13 mouse cellular contexts compared by ENCODE assay signal in the genomic region with DNA sequence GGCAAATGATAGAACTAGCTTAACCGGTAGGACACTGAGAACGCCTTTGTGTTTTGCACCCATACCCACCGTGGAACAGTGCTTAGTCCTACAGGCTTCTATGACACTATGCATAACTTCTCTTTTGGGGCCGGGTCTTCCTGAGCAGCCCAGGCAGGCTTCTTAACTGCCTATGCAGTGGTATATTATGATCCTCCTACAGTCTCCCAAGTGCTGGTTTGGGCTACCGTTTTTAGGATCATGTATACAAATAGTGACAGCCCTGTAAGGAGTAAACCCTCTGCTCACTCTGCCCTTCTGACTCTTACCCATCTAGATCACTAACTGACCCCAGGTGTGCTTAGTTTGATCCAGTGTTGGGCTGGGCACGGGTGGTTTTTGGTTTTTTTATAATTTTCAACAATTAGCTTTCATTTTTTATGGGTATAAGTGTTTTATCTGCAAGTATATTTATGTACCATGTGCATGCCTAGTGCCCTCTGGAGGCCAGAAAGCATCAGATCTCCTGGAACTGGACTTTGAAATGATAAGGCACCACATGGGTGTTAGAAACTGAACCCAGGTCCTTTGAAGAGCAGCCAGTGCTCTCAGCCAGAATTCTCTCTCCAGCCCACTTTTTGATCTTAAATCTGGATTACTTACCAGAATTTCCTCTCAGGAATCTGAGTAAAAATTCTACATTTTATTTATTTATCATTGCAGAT. TPM values are rescaled to one million over a fixed set of nuclear protein-coding genes. Genes with fewer than 3 reads are reported as not detected.
DNase-seq lines count a peak whose midpoint lies in the region; ATAC-seq and TF ChIP-seq lines count a peak whose summit lies in the region.
"Had no signal": no experiment of that assay in that cellular context is flagged by ENCODE, and none has a peak within 500 bp of the region (broad histone marks: within the 10 kb centered on the region; RNA-seq: fewer than 3 reads in every experiment).

No protein-coding gene starts in this region.

- H3K79me2 ChIP-seq in CH12.LX (replicated peaks; ENCODE audit: control insufficient read depth, extremely low read depth, insufficient read depth, poor library complexity, severe bottlenecking), result no peaks in the 10 kb centered on the region

- no peaks in the 10 kb centered on the region for H3K27me3 ChIP-seq in intestine, postnatal 0 days (replicated peaks; ENCODE audit: control insufficient read depth, insufficient read depth, low read length)
- H3K27me3 ChIP-seq in intestine, embryonic 15.5 days (replicated peaks), result no peaks in the 10 kb centered on the region
- H3K27me3 ChIP-seq in midbrain, embryonic 11.5 days (ENCODE audit: control insufficient read depth, insufficient read depth, low read length), result no peaks in the 10 kb centered on the region
- no peaks in the 10 kb centered on the region for H3K27me3 ChIP-seq in midbrain, embryonic 13.5 days
- H3K27me3 ChIP-seq in CH12.LX (replicated peaks), result no peaks in the 10 kb centered on the region

- no peak for TF ChIP-seq POLR2A in CH12.LX (IDR thresholded peaks at IDR 0.05; ENCODE audit: low read depth, low read length)

- no peaks in the 10 kb centered on the region for H3K9me3 ChIP-seq in intestine, postnatal 0 days (ENCODE audit: control insufficient read depth)
- no peaks in the 10 kb centered on the region for H3K9me3 ChIP-seq in intestine, embryonic 15.5 days
- H3K9me3 ChIP-seq in midbrain, embryonic 11.5 days (ENCODE audit: control insufficient read depth, low read length), result no peaks in the 10 kb centered on the region
- H3K9me3 ChIP-seq in midbrain, embryonic 13.5 days, result no peaks in the 10 kb centered on the region
- no peaks in the 10 kb centered on the region for H3K9me3 ChIP-seq in CH12.LX (replicated peaks; ENCODE audit: low read length)
- H3K9me3 ChIP-seq: forebrain, embryonic 10.5 days had no signal

- H3K4me3 ChIP-seq in intestine, postnatal 0 days (ENCODE audit: low read depth, low read length), result no peak overlapping the region
- H3K4me3 ChIP-seq in intestine, embryonic 15.5 days (replicated peaks), result no peak overlapping the region
- no peak overlapping the region for H3K4me3 ChIP-seq in midbrain, embryonic 11.5 days (ENCODE audit: low read depth, low read length)
- H3K4me3 ChIP-seq in midbrain, embryonic 13.5 days (replicated peaks), result no peak overlapping the region
- no peak overlapping the region for H3K4me3 ChIP-seq in CH12.LX (replicated peaks in 1 of 3; ENCODE audit: low read depth in 2 of 3, low read length in 2 of 3, poor library complexity in 1 of 3)
- H3K4me3 ChIP-seq: forebrain, embryonic 10.5 days had no signal

- TF ChIP-seq RAD21 in CH12.LX (IDR thresholded peaks at IDR 0.05; ENCODE audit: low read depth, low read length), result no peak; the same call in none of the 2 replicates

- no peak for ATAC-seq in intestine, postnatal 0 days
- ATAC-seq in intestine, embryonic 15.5 days, result no peak
- ATAC-seq in midbrain, embryonic 11.5 days (ENCODE audit: low FRiP score), result no peak
- ATAC-seq in midbrain, embryonic 13.5 days, result no peak
- ATAC-seq: activated CD4-positive, CD25-positive, alpha-beta regulatory T cell, adult 4 months had no signal

- no peak for TF ChIP-seq EP300 in CH12.LX (IDR thresholded peaks at IDR 0.05; ENCODE audit: low read length)

- no peak overlapping the region for H3K27ac ChIP-seq in intestine, postnatal 0 days (ENCODE audit: low read depth, low read length)
- no peak overlapping the region for H3K27ac ChIP-seq in intestine, embryonic 15.5 days
- no peak overlapping the region for H3K27ac ChIP-seq in midbrain, embryonic 11.5 days (ENCODE audit: low read depth, low read length)
- no peak overlapping the region for H3K27ac ChIP-seq in midbrain, embryonic 13.5 days
- no peak overlapping the region for H3K27ac ChIP-seq in CH12.LX (ENCODE audit: insufficient read depth, low read depth)
- H3K27ac ChIP-seq: forebrain, embryonic 10.5 days had no signal

- peak; percentile 81 for DNase-seq in midbrain, embryonic 11.5 days (ENCODE audit: low spot score, missing footprints)
- no peak for DNase-seq in CH12.LX (ENCODE audit: extremely low read depth)
- DNase-seq in naive thymus-derived CD4-positive, alpha-beta T cell, adult 2 months (ENCODE audit: low read depth), result peak; percentile 60
- DNase-seq in adrenal gland, postnatal 4 days (ENCODE audit: low spot score in 2 of 2), result no peak
- DNase-seq: cerebellum, adult 2 months; gastrocnemius, postnatal 10 days; heart, postnatal 14 days; right cerebral cortex, postnatal 4 days had no signal

- 88% methylated on average over 6 of the region's 6 CpGs for WGBS in intestine, postnatal 0 days
- 91% methylated on average over 6 of the region's 6 CpGs for WGBS in intestine, embryonic 15.5 days
- WGBS in midbrain, embryonic 11.5 days, result 93% methylated on average over 6 of the region's 6 CpGs
- WGBS in midbrain, embryonic 13.5 days, result 95% methylated on average over 6 of the region's 6 CpGs

- H3K4me2 ChIP-seq in intestine, postnatal 0 days (replicated peaks; ENCODE audit: low read depth), result no peak overlapping the region
- no peak overlapping the region for H3K4me2 ChIP-seq in intestine, embryonic 15.5 days (replicated peaks)
- H3K4me2 ChIP-seq in midbrain, embryonic 11.5 days, result no peak overlapping the region
- H3K4me2 ChIP-seq in midbrain, embryonic 13.5 days (replicated peaks), result no peak overlapping the region
- H3K4me2 ChIP-seq in CH12.LX (ENCODE audit: insufficient read depth, low read depth, poor library complexity, severe bottlenecking), result no peak overlapping the region

- no peak overlapping the region for H3K9ac ChIP-seq in intestine, postnatal 0 days (ENCODE audit: low read depth, low read length)
- no peak overlapping the region for H3K9ac ChIP-seq in intestine, embryonic 15.5 days
- H3K9ac ChIP-seq in midbrain, embryonic 11.5 days (ENCODE audit: low read length), result no peak overlapping the region
- no peak overlapping the region for H3K9ac ChIP-seq in midbrain, embryonic 13.5 days (replicated peaks)
- H3K9ac ChIP-seq in CH12.LX (ENCODE audit: insufficient read depth, low read depth), result no peak overlapping the region

- peaks cover 28% of the 10 kb centered on the region for H3K36me3 ChIP-seq in intestine, postnatal 0 days (ENCODE audit: control insufficient read depth, insufficient read depth)
- H3K36me3 ChIP-seq in intestine, embryonic 15.5 days, result 0 out of 2 replicates have a peak, but pooled peaks cover 2% of the 10 kb centered on the region
- no peaks in the 10 kb centered on the region for H3K36me3 ChIP-seq in midbrain, embryonic 11.5 days (ENCODE audit: control insufficient read depth, insufficient read depth, low read length)
- peaks cover 42% of the 10 kb centered on the region for H3K36me3 ChIP-seq in midbrain, embryonic 13.5 days
- H3K36me3 ChIP-seq in CH12.LX (replicated peaks in 1 of 2; ENCODE audit: control insufficient read depth in 1 of 2, insufficient read depth in 1 of 2, low read length in 1 of 2), result peaks cover 14 to 45% of the 10 kb centered on the region in 2 experiments

- peak; percentile 61 for TF ChIP-seq CTCF in intestine, postnatal 0 days (IDR thresholded peaks at IDR 0.05; ENCODE audit: low read depth)
- TF ChIP-seq CTCF in CH12.LX (conservative IDR thresholded peaks at IDR 0.05 in 1 of 2, IDR thresholded peaks at IDR 0.05 in 1 of 2; ENCODE audit: low read depth in 2 of 2, low read length in 2 of 2), result peak in 1 of 2 experiments; percentile 44; a peak in 2 of 4 replicates

- dilution Hi-C loops in CH12.LX (cut with MboI; ENCODE audit: extremely low pct_ligation_motif_present, extremely low pct_unique_long_range_greater_than_20kb, low sequenced_read_pairs), result no loop called here

- in situ Hi-C loops in CH12.LX (cut with MboI; ENCODE audit: low pct_ligation_motif_present, low pct_unique_long_range_greater_than_20kb, low sequenced_read_pairs), result no loop called here

- H3K4me1 ChIP-seq in intestine, postnatal 0 days (replicated peaks; ENCODE audit: control insufficient read depth, insufficient read depth, low read length), result no peaks in the 10 kb centered on the region
- H3K4me1 ChIP-seq in intestine, embryonic 15.5 days (replicated peaks), result no peaks in the 10 kb centered on the region
- no peaks in the 10 kb centered on the region for H3K4me1 ChIP-seq in midbrain, embryonic 11.5 days (ENCODE audit: control insufficient read depth, insufficient read depth, low read length)
- H3K4me1 ChIP-seq in midbrain, embryonic 13.5 days (replicated peaks), result no peaks in the 10 kb centered on the region
- peaks cover 0 to 8% of the 10 kb centered on the region in 2 experiments; a peak in 3 of 4 replicates for H3K4me1 ChIP-seq in CH12.LX (ENCODE audit: control insufficient read depth in 1 of 2, insufficient read depth in 2 of 2)
- H3K4me1 ChIP-seq: forebrain, embryonic 10.5 days had no signal

TF ChIP-seq in CH12.LX, 34 proteins besides CTCF, POLR2A, EP300 and RAD21:
- TF ChIP-seq MAX (IDR thresholded peaks at IDR 0.05; ENCODE audit: low read length), result no peak
- peak; percentile 17; the same call in 1 of the 2 replicates for TF ChIP-seq SMC3 (IDR thresholded peaks at IDR 0.05; ENCODE audit: low read depth, low read length)

RNA-seq across cellular contexts. Expression of gene Gm10638, which starts 24.6 kb away (rescaled TPM):
- polyA plus RNA-seq in intestine, postnatal 0 days (2015; fragmentation: Nextera tagmentation; extraction: Ambion mirVana), result 3.5 and 4.3 TPM in 2 replicates
- polyA plus RNA-seq in intestine, embryonic 15.5 days (2015; fragmentation: Nextera tagmentation; extraction: Ambion mirVana), result 2.9 and 3.7 TPM in 2 replicates
- polyA plus RNA-seq in midbrain, embryonic 11.5 days (2014; fragmentation: Nextera tagmentation; extraction: Ambion mirVana), result 6.1 and 7.8 TPM in 2 replicates
- 5.9 and 8.5 TPM in 2 replicates for polyA plus RNA-seq in midbrain, embryonic 13.5 days (2015; fragmentation: Nextera tagmentation; extraction: Ambion mirVana)
- total RNA-seq in CH12.LX (2012; rRNA removed) (0.13 and 0.42 TPM in 2 replicates), CH12.LX (2014; rRNA removed) (not detected in 2 replicates)
- polyA plus RNA-seq in CH12.LX (2012; ENCODE audit: insufficient read length, low read depth), result not detected in 2 replicates
- total RNA-seq in adrenal gland, postnatal 4 days (2021), result 1 to 10 TPM; 4.2 to 5.2 TPM
- polyA plus RNA-seq: activated CD4-positive, CD25-positive, alpha-beta regulatory T cell, adult 4 months had no signal

RNA-seq across cellular contexts. Expression of gene Siah1a, which starts 24.8 kb away (rescaled TPM):
- 26.3 and 26.5 TPM in 2 replicates for polyA plus RNA-seq in intestine, postnatal 0 days (2015; fragmentation: Nextera tagmentation; extraction: Ambion mirVana)
- 31.2 and 36.1 TPM in 2 replicates for polyA plus RNA-seq in intestine, embryonic 15.5 days (2015; fragmentation: Nextera tagmentation; extraction: Ambion mirVana)
- polyA plus RNA-seq in midbrain, embryonic 11.5 days (2014; fragmentation: Nextera tagmentation; extraction: Ambion mirVana), result 77.6 and 90.5 TPM in 2 replicates
- polyA plus RNA-seq in midbrain, embryonic 13.5 days (2015; fragmentation: Nextera tagmentation; extraction: Ambion mirVana), result 90.1 and 91.0 TPM in 2 replicates
- total RNA-seq in CH12.LX (2012; rRNA removed) (5.1 and 5.9 TPM in 2 replicates), CH12.LX (2014; rRNA removed) (11.1 and 12.2 TPM in 2 replicates)
- polyA plus RNA-seq in CH12.LX (2012; ENCODE audit: insufficient read length, low read depth), result 7.0 and 8.0 TPM in 2 replicates
- 10 to 100 TPM; 32.0 to 35.5 TPM for total RNA-seq in adrenal gland, postnatal 4 days (2021)

Comparison
In these comparisons a context has a peak if more than half of its experiments do, and no peak if none do; other contexts are left out.
1. DNase-seq: peak in midbrain, embryonic 11.5 days (single experiment) and naive thymus-derived CD4-positive, alpha-beta T cell, adult 2 months (single experiment); none in CH12.LX (single experiment) and adrenal gland, postnatal 4 days (0 of 2).